Mouse (Mus musculus) lung, postnatal 0 days (tissue): ENCODE results near the gene Mapk1ip1l.

Source experiments
- CTCF ChIP-seq: IDR thresholded peaks from 2 replicates; pipeline ENCODE4 v1.5.1; 2016; ENCODE audit warnings: antibody characterized with exemption, mild to moderate bottlenecking
- EP300 ChIP-seq: IDR thresholded peaks from 2 replicates; pipeline ENCODE4 v1.6.1; 2016; ENCODE audit warnings: antibody characterized with exemption, mild to moderate bottlenecking, control low read depth

DNA sequence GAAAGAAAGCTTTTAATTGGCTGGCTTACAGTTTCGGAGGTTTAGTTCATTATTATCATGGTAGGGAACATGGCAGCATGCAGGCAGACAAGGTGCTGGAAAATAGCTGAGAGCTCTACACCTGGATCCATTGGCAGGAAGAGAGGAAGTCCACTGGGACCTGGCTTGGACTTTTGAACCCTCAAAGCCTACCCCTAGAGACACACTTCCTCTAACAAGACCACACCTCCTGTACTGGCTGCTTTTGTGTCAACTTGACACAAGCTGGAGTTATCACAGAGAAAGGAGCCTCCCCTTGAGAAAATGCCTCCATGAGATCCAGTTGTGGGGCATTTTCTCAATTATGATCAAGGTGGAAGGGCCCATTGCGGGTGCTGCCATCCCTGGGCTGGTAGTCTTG is 12.8 kb upstream of the Mapk1ip1l start:
- no peak for TF ChIP-seq CTCF
- no peak for TF ChIP-seq EP300
